Mouse (Mus musculus) retina, adult 2 months (tissue): ENCODE measurements around the gene Mettl7b.

Source experiments
- DNase-seq: peaks from one replicate; pipeline ENCODE4 v3.0.0-alpha.2; 2012; ENCODE audit warnings: low read depth, low spot score

The Mettl7b gene

GRCm38 (mm10) chr10:128919966-128920365, 40.8 kb downstream of the Mettl7b start:
- DNase-seq, result no peak

GRCm38 (mm10) chr10:128919203-128919631, 41.6 kb downstream of the Mettl7b start:
- DNase-seq, result no peak

- DNase-seq, result no peak
Measured at GRCm38 (mm10) chr10:128918246-128918645, 42.5 kb downstream of the Mettl7b start.

DNA sequence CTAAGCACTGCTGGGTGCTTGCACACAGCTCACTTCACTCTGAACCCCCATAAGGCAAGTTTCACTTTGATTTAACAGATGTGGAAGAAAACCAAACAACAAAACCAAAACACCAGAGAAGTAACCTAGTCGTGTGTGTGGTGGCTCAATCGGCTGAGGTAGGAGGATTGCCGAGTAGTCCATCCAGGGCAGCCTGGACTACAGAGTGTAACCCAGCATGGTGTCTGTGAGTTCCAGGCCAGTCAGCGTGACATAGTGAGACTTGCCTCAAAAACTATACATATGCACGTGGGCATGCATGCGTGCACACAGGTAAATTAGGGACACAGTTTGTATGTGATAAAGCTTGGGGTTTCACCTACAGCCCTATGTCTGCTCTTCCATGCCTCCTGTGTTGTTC, 43.4 kb downstream of the Mettl7b start:
- DNase-seq, result no peak

GRCm38 (mm10) chr10:128916665-128917064, 44.1 kb downstream of the Mettl7b start:
- no peak for DNase-seq

GRCm38 (mm10) chr10:128915550-128915949, 45.2 kb downstream of the Mettl7b start:
- DNase-seq, result no peak

GRCm38 (mm10) chr10:128913696-128914095, 47.1 kb downstream of the Mettl7b start:
- DNase-seq, result no peak

DNA sequence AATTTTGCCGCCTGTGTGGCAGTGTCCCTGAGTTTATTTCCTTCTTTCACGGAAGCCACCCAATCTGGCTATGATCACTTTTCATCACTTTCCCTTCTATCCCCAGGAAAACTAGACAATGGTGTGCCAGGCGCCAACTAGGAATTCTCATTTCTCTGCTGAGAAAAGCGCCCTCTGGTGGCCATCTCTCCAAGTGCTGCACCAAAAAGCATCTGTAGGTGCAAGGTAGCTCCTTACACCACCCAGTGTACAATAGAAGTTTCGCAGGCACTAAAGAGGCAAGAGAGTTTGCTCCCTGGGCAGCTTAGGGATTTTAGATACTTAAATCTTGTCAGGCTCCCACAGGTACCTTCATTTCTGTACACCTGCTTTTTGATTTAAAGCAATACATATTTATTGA, 47.6 kb downstream of the Mettl7b start:
- peak; percentile 76 for DNase-seq

DNA sequence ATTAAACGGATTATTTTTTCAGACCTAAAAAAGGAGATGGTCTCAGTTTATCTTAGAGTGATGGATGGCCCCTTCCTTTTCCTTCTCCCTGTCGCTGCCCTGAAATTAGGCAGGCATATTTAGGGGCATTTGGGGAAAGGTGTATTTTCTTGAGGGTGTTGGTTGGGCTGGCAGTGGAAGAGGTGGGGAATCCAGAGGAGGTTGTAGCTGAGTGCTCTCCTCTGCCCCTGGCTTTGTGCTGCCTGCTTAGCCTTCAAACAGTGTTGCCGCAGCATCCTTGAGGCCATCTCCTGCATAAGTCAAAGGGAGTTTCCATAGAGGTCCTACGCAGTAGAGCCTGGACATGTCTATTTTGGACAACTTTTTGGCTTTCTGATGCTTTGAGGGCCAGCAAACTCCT, 48.0 kb downstream of the Mettl7b start:
- DNase-seq, result no peak

DNA sequence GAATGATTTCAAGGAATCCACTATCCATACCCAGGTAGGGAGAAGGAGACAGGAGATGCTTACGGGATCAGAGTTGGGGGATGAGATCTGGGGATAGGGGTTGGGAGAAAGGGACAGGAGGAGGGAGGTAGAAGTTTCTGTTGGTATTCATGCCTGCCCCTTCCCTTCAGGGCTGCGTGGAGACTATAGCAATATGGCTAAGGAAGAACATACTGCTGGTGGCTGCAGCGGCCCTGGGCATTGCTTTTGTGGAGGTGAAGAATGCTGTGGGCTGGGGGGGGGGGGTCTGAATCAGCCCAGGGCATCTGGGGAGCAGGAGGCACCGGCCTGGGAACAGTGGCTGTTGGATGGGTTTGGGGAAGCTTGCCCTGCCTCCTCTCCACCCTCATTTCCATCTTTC, 48.5 kb downstream of the Mettl7b start:
- no peak for DNase-seq

GRCm38 (mm10) chr10:128911430-128911829, 49.4 kb downstream of the Mettl7b start:
- no peak for DNase-seq

DNA sequence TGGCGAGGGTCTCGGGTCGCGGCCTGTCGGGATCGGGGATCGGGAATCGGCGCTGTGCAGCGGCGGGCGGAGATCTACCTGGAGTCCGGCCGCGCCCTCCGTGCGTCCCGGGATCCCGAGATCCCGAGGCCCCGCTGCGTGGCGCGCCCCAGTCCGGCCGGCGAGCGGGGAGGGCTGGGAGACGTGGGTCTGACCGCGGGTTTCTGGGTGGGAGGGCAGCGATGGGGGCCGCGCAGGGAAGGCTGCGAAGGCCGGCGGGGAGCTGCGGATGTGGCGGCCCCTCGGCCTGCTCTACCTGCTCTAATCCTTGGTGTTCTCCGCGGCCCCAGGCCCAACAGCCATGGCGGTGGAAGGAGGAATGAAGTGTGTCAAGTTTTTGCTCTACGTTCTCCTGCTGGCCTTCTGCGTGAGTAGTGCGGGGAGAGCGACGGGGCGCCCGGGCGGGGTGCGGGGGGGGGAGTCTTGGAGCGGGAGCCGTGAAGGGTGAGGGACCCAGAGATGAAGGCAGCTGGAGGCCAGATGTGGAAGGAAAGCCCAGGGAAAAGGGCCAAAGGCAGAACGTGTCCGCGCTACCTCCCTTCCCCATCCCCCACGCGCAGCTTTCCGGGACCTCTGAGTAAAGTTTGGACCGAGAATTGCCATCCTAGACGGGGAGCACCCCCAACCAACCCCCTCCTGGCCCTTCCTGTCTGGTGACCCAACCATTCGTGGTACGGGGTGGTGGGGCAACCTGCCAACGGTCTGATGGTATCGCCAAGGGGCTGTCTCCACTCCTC, 50.5 kb downstream of the Mettl7b start:
- no peak for DNase-seq

GRCm38 (mm10) chr10:128909567-128910028, 51.2 kb downstream of the Mettl7b start:
- DNase-seq, result peak; percentile 55

- no peak for DNase-seq
Measured at GRCm38 (mm10) chr10:128908778-128909448, 51.9 kb downstream of the Mettl7b start.
